Comparison of ENCODE assay signal across 1 mouse cellular context in genomic region chr3:146123464-146123825, GRCm38 (mm10).
TF ChIP-seq lines count a peak whose summit lies in the region.

No protein-coding gene starts in this region.

TF ChIP-seq in CH12.LX, 34 proteins besides CTCF, POLR2A, EP300 and RAD21:
- TF ChIP-seq CHD2 (IDR thresholded peaks at IDR 0.05; ENCODE audit: low read length) (peak; percentile 22; the same call in 1 of the 2 replicates), MAX (IDR thresholded peaks at IDR 0.05; ENCODE audit: low read length) (no peak; the same call in 1 of the 2 replicates), ETS1 (conservative IDR thresholded peaks at IDR 0.05; ENCODE audit: low read depth, low read length) (no peak), E2F4 (IDR thresholded peaks at IDR 0.05; ENCODE audit: insufficient replicate concordance, low read depth, low read length) (no peak), SIN3A (IDR thresholded peaks at IDR 0.05; ENCODE audit: low read length) (no peak), MAZ (IDR thresholded peaks at IDR 0.05; ENCODE audit: low read depth, low read length) (0 out of 2 replicates have a peak, but pooled peaks have one; percentile 1), POLR2AphosphoS2 (IDR thresholded peaks at IDR 0.05; ENCODE audit: low read depth, low read length) (no peak), USF2 (conservative IDR thresholded peaks at IDR 0.05; ENCODE audit: low read depth, low read length) (no peak), IRF4 (IDR thresholded peaks at IDR 0.05; ENCODE audit: low read depth, low read length) (no peak; the same call in 1 of the 2 replicates), NELFE (IDR thresholded peaks at IDR 0.05; ENCODE audit: low read depth, low read length) (no peak), ZNF384 (IDR thresholded peaks at IDR 0.05; ENCODE audit: low read depth, low read length) (no peak), USF1 (IDR thresholded peaks at IDR 0.05; ENCODE audit: low read depth, low read length) (no peak), CHD1 (IDR thresholded peaks at IDR 0.05; ENCODE audit: low read depth, low read length) (0 out of 2 replicates have a peak, but pooled peaks have one; percentile 1), ZMIZ1 (IDR thresholded peaks at IDR 0.05; ENCODE audit: low read depth, low read length) (no peak), BHLHE40 (IDR thresholded peaks at IDR 0.05; ENCODE audit: low read depth, low read length) (no peak), MAFK (IDR thresholded peaks at IDR 0.05; ENCODE audit: insufficient replicate concordance, low read length) (no peak), ZKSCAN1 (IDR thresholded peaks at IDR 0.05; ENCODE audit: borderline replicate concordance, low read depth, low read length) (no peak)
